Mouse (Mus musculus) layer of hippocampus, adult 8-10 months (tissue): ENCODE measurements around the gene Fkbp6. TPM values are rescaled to one million over a fixed set of nuclear protein-coding genes. Genes with fewer than 3 reads are reported as not detected.
A peak's percentile ranks its signal among the peaks of the same experiment; 100 is the strongest.

ENCODE experiments used
- DNase-seq, 2 experiments: peaks; one replicate each; pipeline ENCODE4 v3.0.0; 2022; ENCODE audit warnings: low spot score in 2 of 2
- total RNA-seq, 4 experiments: library from RNA; stranded (reverse); gene quantifications; 2 replicates each; pipeline ENCODE4 v1.2.4; 2022

Fkbp6 gene
- total RNA-seq, 4 experiments from 2014 or later = 0.25 to 0.80 (median 0.61) TPM; not detected in 1

DNA sequence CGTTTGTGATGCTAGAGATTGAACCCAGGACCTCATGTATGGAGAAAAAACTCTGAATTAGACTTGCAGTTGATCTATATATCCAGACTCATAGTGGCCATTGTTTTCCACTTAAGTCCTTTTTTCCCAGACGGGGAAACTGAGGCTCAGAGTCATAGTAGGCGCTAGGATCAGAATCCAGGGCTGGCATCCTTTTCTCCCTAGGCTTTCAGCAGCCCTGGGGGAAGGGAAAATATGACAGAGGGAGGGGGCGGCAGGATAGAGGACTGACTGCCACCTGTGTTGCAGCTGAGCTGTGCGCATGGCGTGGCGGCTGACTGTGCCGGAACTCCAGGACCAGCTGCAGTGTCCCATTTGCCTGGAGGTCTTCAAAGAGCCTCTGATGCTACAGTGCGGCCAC is 3.2 kb upstream of the Fkbp6 start, which contains the start of gene Trim50:
Gene Trim50 (plus strand): TSS at position 301 of the 400 bp plus-strand sequence.
- no peak for DNase-seq

DNA sequence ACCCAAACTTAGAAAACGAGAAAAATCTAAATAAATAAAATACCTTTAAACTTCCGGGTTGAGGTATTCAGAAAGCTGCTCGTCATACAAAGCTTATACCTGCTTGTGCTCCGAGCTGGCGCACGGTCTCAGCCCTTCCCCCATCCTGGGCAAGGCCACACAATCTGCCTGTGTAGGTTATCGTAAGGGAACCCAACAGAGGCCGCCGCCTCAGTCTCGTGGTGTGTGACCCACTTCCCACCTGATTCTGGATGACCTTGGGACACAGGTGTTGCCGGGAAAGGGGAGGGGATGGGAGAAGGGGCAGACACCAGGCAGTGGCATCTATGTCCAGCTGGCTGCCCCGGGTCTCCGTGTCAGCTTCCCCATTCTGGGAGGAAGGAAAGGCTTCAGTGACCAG is 1.8 kb upstream of the Fkbp6 start:
- DNase-seq = no peak

DNA sequence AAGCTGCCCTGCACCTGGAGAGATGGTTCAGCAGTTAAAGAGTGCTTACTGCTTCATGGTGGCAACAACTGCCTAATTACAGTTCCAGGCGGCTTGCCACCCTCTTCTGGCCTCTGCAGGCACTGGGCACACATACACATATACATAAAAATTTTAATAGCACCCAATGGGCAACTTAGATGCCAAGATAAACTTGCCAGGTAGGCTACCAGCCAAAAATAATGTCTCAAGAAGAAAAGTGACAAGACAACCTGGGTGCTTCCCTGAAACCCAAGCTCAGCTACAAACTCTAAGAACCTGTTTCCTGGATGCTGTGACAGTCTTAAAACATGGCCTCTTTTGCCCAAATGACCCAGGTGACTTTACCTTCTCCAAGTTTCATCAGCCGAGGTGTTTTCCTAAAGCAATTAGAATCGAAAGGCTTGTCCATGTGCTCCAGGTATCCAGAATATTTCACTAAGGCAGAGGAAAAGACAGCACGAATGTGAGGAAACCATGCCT is 2.3 kb downstream of the Fkbp6 start:
- no peak for DNase-seq

DNA sequence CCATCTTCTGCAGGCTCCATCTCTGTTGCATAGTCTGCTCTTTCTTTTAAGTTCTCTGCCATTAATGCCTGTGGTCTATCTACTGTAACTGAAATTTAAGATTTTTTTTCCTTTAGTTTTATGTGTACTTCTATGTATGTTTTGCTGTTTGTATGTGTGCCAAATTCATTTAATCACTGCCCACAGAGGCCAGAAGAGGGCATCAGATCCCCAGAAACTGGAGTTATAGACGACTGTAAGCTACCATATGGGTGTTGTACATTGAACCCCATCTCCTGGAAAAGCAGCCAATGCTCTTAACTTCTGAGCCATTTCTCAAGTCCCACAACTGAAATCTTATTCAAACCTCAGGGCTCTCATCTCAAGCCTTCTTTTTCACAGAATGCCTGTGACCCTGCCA is 3.4 kb downstream of the Fkbp6 start:
- no peak for DNase-seq

DNA sequence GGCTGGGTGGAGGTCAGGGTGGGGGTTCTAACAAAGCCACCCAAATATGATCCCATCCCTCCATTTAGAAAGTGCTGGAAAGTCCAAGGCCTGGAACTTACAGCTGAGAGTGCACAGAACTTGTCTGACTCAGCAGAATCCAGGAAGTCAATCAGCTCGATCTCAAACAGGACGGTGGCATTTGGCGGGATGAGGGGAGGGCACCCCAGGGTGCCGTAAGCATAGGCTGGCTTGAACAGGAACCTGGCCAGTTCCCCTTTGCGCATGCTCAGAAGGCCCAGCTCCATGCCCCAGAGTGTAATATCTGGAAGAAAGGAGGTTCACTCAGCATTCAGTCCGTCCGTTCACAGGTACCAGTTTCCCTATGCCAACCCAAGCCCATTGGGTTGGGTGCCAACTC is 3.9 kb downstream of the Fkbp6 start:
- DNase-seq = no peak

DNA sequence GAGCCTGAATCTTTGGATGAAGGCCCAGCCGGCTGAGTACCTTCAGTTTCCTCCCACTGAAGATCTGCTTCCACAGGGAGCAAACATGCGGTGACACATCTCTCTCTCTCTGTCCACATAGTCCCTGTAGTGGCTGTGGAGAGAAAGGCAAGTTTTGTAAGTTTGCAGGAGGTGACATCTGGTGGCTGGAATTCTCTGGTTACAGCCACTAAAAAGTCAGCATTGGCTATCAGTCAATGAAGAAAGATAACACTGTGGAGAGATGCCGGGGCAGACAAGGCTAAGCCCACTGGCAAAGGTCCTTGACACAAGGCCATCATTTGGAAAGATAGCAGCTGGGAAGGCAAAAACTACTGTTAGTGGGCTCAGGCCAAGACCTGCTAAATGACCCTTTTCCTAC is 12.3 kb downstream of the Fkbp6 start:
- DNase-seq = no peak

DNA sequence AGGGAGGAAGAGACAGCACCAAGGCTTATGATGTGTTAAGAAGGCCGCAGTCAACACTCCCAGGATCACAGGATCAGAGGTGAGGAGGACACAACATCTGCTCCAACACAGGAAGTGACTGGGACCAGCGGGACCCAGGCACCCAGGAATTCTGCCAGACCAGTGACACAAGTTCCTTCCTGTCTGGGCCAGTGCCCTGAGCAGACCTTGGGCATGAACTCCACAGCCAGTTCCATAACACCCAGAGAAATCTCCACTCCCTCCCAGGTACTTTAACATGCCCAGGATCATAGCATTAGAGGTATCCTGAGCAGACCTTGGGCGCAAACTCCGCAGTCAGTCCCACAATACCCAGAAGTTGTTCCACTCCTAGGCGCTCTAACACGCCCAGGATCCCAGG is 18.7 kb downstream of the Fkbp6 start:
- no peak for DNase-seq

DNA sequence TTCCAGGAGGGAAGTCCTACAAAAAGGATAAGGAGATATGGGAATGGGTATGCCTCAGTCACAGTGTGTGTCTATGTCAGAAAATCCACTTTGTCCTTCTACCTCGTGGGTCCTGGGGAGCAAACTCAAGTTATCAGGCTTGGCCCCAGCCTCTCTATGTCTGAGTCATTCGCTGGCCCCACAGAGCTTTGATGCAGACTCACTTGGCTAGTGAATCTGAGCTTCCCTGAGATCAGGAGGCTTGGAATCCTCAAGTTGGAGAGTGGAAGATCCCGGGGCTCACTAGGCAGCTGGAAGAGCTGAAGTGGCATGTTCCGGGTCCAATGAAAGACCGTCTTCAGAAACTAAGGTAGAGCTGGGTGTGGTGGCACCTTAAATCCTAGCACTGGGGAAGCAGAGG is 19.6 kb downstream of the Fkbp6 start:
- no peak for DNase-seq

DNA sequence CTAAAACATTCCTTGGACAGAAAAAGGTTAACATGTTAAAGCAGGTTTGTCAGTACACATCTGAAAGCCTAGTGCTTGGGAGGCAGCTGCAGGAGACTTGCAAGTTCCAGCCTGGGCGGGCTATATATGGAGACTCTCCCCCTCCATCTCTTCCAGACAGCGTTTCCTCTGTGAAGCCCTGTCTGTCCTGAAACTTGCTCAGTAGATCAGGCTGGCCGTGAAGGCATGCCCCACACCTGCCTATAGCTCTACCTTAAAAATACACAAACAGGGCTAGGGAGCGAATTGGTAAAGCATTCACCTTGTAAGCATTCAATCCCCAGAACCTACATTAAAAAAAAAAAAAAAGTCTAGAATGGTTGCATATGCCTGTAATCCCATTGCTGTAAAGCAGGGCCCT is 20.4 kb downstream of the Fkbp6 start:
- DNase-seq = no peak

DNA sequence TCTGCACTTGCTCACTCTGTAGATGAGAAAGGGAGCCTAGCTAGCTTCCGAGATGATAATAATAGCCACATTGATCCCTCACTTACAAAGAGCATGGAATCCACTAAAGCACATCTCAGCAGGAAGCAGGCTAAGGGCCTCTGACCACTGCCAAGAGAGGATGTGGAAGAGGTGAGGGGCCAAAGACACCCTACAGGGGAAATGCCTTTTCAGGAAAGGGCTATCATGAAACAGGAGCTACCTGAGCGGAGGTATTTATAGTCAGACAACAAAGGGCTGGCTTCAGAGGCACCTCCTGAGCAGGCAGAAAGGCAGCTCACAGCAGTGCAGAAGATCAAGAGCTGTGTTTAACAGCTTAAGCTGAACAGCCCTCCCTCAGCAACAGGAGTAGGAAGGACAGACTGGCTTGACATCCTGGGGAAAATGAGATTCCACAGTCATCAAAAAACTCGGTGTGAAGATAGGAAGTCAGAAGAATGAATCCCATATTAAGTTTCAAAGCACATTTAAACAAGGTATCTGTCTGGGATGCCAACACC is 23.7 kb downstream of the Fkbp6 start:
- no peak for DNase-seq

DNA sequence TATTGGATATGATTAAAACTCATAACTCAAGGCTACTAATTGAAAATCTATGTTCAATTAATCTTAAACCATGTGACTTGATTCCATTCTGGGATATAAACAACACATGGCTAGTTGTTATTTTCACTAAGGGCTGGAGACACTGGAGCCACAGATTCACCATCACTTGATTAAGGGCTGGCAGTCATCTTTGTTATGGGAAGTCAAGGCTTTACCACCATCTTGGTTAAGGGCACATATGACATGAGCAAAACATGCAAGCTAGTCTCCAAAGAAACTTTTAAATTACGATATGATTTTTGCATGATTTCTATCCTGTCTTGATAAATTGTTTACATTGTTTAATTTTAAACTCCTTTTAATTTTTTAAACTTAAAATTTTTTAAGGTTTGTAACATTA is 27.6 kb downstream of the Fkbp6 start:
- DNase-seq = no peak

DNA sequence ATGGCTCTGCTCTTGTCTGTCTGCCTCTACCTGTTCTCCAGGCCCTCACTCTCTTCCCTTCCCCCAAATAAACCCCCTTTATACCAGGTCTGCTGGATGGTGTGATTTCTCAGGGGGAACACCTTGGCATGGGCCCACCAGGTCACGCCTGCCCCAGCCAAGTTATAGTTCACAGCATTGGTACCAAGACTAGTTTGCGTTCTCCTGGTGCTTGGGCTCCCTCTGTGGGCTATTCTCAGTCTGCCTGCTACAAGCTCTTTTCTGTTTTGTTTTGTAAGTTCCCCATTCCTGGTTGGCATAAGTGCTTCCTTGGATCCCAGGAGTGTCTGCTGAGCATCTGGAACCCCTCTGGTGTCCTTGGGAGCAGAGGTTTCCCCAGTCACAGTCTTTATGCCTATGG is 30.0 kb downstream of the Fkbp6 start:
- no peak for DNase-seq

DNA sequence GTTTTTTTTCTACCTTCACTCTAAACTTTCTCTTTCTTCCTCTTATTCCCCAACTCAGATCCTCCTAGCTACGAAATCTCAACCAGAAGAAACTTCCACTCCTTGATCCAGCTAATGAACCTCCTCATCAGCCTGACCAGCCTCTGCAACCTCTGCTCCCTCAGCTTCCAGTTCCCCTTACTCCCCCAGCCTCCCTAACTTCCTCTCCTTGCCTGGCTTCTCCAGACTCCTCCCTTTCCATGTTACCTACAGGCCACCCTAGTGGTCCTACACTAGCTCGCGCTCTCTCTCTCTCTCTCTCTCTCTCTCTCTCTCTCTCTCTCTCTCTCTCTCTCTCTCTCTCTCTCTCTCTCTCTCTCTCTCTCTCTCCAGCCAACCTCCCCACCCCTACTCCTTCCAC is 33.7 kb downstream of the Fkbp6 start:
- no peak for DNase-seq

DNA sequence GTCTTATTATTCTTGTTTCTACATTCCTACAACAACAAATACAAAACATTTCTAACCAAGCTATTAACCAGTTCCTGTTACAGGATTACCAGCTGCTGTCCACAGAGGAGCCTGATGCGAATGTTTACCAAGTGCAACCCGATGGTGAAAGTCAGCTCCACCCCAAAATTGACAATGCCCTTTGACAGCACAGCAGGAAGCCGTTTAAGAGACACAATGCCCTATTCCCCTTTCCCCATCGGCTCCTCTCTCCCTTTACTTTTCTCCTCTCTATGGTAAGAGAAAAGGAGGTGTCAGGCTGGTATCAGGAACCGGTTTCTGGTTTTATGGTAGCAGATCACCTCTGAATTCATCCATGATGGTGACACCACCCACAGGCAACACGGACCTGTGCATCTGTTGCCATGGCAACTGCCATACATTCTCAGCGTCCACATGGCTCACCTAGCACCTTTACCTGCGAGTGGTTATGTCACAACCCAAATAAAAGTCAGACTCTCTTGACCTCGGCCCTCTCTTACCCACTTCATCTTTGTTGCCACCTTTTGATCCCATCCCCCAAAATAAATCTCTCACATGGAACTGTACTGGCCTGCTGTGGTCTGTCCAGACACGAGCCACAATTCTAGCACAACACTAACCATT is 43.4 kb downstream of the Fkbp6 start:
- DNase-seq = no peak

DNA sequence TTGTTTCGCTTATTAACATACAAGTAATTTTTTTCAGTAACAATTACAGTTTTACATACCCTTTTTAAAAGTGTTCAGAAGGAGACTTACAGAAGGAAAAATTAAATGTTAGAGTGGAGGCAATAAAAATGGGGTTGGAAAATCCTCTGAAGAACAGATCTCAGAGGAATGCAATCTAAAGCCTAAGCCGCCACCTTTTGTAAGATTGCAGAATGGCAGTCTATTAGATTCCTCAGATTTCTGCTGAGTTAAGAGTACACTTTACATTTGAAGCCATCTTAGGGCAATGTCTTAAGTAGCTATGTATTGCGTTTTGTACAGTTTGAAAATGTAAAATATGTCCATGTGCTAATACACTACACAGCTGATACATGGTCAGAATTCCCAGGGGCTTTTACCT is 47.4 kb downstream of the Fkbp6 start:
- DNase-seq = no peak

DNA sequence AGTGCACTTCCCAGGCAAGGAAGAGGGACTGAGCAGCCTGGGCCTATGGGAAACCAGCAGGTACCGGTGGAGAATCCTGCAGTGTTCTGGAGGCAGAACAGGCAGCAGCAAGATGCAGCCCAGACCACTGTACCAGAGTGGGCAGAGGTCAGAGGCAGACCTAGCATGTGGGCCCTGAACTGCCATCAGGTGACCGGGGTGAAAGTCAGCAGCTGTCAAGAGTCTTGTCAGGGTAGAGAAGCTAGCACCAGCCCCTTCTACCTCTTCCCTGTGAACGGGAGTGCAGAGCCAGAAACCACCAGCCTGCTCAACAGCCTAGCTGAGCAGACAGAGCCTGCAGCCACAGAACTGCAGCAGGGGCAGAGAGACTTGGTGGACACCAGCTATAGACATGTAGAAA is 47.9 kb downstream of the Fkbp6 start:
- no peak for DNase-seq

DNA sequence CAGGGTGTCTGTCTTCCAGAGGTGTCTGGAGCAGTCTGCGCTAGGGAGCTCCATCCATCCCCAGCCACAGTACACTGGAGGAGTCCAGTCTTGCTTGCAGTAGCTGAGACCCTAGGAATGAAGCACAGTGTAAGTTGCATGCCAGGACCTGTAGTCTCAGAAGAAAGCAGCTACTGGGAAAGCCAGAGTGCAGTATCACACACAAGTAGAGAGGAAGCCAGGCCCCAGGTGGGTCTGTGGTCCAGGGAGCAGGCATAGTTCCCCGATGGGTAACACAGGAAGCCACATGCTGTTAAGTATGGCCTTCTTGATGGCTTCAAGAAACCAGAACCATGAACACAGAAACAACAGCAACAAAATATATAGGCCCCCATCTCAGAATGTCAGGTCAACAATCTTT is 57.8 kb downstream of the Fkbp6 start:
- DNase-seq = no peak

DNA sequence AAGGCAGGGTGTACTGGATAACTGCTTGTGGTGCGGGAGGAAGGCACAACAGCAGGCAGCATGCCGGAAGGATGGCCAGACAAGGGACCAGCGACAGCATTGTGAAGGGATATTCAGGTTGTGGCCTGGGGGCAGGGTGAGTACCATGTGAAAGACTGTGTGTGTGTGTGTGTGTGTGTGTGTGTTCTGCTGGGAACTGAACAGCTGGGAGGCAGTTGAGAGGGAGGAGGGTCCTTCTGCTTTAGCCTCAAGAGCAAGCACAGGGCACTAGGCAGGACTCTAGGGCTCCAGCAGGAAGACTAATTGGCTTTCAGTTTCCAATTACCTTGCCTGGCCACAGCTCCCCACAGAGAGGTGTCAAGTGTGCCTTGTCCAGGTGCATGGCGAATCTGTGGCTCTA is 58.7 kb downstream of the Fkbp6 start:
- DNase-seq = no peak

DNA sequence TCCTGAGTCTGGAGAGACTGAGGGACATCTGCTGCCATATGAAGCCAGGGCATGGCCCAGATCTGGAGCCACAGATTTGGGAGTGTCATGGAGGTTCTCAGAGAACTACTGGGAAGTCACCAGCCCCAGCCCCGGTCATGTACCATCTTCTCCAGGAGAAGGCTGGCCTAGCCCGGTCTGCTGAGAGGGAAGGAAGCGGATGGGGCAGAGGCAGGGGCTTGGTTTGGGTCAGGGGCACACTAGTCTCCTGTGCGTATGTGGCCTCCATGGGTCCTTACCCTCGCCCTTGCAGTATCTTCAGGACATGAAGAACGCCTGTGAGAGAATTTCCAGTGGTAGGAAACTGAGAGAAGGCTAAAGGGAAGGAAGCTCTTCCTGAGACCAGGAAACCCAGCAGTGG is 59.1 kb downstream of the Fkbp6 start:
- no peak for DNase-seq

DNA sequence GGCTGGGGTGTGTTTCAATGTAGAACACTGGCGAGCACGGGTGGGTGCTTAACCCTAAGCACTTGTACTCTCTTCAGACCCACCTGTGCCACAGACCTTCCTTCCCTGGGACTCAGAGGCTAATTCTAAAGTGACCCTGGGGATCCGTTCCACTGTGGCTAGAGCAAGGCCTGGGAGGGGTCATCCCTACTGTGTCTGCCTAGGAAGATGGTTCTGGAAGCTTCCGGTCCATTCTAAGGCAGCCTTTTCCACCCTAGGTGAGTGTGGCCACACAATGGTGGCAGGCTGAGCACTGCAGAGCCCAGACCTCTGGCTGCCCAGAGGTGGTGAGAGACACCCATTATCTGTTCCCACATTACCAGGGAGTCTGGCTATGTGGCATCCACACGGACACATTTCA is 62.9 kb downstream of the Fkbp6 start:
- DNase-seq = no peak

DNA sequence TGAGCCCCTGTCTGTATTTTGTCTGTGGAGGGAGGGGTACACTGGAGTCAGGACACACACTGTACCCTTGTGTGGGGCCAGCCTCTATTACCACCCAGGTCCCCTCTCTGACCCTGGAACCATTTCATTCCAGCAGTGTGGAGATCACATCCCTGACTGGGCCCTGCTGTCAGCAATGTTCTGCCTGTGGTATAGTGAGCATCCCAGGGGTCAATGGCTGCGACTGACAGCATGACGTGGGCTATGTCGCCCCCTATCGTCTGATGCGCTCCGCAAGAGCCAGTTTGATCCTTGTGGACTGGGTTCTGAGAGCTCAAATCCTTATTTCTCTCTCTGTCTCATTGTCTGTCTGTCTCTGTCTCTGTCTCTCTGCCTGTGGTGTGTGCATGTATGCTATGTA is 63.7 kb downstream of the Fkbp6 start:
- peak; percentile 54 to 84 for DNase-seq

DNA sequence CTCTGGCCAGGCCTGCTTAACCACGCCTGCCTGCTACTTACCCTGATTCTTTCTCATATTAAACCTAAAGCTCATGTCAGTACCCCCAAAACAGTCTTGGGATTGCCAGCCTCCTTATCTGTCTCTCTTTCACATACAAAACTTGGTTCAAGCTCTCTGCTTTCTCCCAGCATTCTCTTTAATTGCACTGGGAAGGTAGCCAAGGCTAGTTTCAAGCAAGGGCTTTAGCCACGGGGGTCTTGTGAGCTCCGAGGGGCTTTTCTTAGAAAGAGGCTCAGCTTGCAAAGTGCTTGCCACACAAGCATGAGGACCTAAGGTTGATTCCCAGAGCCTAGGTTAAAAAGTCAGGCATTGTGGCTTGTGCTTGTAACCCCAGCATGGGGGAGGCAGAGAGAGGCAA is 64.6 kb downstream of the Fkbp6 start:
- DNase-seq = no peak

DNA sequence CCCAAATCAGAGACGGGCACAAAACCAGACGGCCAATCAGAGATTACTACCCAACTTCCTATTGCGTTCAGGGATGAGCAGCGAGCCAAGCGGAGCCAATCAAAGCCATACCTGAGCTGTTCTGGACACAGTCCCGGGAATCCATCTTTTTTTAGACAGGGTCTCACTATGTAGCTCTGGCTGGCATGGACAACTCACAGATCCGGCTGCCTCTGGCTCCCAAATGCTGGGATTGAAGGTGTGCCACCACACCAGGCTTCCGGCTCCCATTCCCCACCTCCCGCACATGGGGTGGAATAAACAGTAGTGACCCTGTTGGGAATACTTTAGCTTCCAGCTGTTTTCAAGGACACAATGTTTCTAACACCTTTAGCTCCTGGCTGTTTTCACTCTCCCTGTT is 69.6 kb downstream of the Fkbp6 start:
- no peak for DNase-seq

DNA sequence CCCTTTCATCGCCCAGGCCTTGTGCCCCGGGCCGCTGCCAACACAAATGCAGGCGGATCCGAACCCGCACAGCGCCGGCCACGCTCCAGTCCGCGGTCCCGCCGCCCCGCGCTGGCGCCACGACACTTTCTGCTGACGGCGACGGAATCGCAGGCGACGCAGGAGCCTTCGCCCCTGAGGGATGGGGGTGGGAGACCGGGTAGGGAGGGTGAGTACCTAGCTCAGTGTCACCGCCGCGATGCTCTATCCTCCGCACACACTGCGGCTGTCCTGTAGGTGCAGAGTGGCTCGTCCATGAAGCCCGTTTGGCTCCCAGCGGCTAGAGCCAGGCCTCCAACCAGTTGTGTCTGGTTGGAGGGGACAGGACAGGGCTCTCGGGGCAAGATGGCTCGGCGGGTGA is 73.2 kb downstream of the Fkbp6 start:
- DNase-seq = no peak
